Mouse (Mus musculus) kidney, adult 2 months (tissue): ENCODE data around the gene Galm.

Experiments used
- CTCF ChIP-seq: fragments of 200-500 bp; conservative IDR thresholded peaks from 2 replicates; pipeline ENCODE4 v1.5.1; 2011; ENCODE audit warnings: low read depth, mild to moderate bottlenecking, control low read depth, low read length, moderate library complexity, mixed read lengths; ENCODE audit not compliant: insufficient read depth, insufficient read length
- POLR2A ChIP-seq: fragments of 200-500 bp; IDR thresholded peaks from one replicate; pipeline ENCODE4 v1.6.1; 2011; ENCODE audit warnings: low read depth, low read length, control low read depth

DNA sequence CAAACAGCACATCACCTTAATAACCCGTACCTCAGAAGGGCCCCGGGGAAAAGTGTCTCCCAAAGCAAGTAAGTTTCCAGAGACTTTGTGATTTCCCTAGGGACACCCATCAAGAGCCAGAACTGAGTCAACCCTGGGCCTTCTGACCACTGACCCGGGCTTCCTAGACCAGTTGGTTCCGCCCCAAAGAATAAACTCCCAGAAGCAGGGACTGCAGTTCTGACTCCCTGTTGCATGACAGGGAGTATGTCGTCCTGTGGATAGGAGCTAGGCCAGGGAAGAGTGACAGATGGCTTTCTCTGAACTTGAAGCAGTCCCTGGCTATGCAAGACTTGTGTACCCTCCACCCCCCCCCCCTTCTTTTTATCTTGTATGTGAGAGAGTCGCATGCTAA lies 21.7 kb downstream of the Galm start:
- TF ChIP-seq CTCF (no peak), POLR2A (no peak)
